Mouse (Mus musculus): ENCODE results near the gene Inpp4b.

GRCm38 (mm10) chr8:81780166-81780565 lies 437.8 kb downstream of the Inpp4b start:
- TF ChIP-seq CTCF (IDR thresholded peaks at IDR 0.05; ENCODE audit: borderline replicate concordance, control insufficient read depth, extremely low read depth, insufficient read depth, low read length, poor library complexity) (no peak), POLR2A (IDR thresholded peaks at IDR 0.05; ENCODE audit: control insufficient read depth, extremely low read depth, insufficient read depth, low read length, poor library complexity) (no peak)
